Mouse (Mus musculus): ENCODE measurements around the gene Cnpy2. TPM values are rescaled to one million over a fixed set of nuclear protein-coding genes. Genes with fewer than 3 reads are reported as not detected.
"Not testable (repeated sequence)": the region's sequence is repeated elsewhere in the genome, so short reads cannot be mapped to it uniquely, and the experiment has no call there.

Cnpy2 gene
- polyA plus RNA-seq (2015; fragmentation: Nextera tagmentation; extraction: Ambion mirVana), result 349 and 362 TPM in 2 replicates

- Histone ChIP-seq H3K36me3 (peaks cover 70% of the 10 kb centered on the region), H3K4me3 (peak within 1 kb of the TSS; percentile 91), H3K9ac (peak within 1 kb of the TSS; percentile 99), H3K4me2 (peak within 1 kb of the TSS; percentile 77), H3K27me3 (no peaks in the 10 kb centered on the region), H3K9me3 (no peaks in the 10 kb centered on the region), H3K4me1 (peaks cover 18% of the 10 kb centered on the region), H3K27ac (peak within 1 kb of the TSS; percentile 98)
- under 1% methylated on average over 40 of the region's 40 CpGs for WGBS
- peak; percentile 90 for ATAC-seq (ENCODE audit: insufficient number of reproducible peaks, insufficient read depth, low FRiP score, low TSS enrichment, low read depth)
Measured at GRCm38 (mm10) chr10:128322141-128323108, at the start of gene Cnpy2. Gene Cnpy2, plus strand, starts transcription at chr10:128322459.

GRCm38 (mm10) chr10:128272819-128273439 lies 49.3 kb upstream of the Cnpy2 start:
- not testable (repeated sequence) for H3K27me3 ChIP-seq; H3K9ac ChIP-seq; ATAC-seq (ENCODE audit: insufficient number of reproducible peaks, insufficient read depth, low FRiP score, low TSS enrichment, low read depth); H3K4me3 ChIP-seq; H3K27ac ChIP-seq; H3K4me2 ChIP-seq; H3K9me3 ChIP-seq; H3K4me1 ChIP-seq
- WGBS, result 93% methylated on average over 4 of the region's 7 CpGs
- H3K36me3 ChIP-seq, result peaks cover 14% of the 10 kb centered on the region

- not testable (repeated sequence) for H3K4me2 ChIP-seq; H3K4me1 ChIP-seq; H3K4me3 ChIP-seq; H3K27ac ChIP-seq; H3K9ac ChIP-seq; H3K9me3 ChIP-seq; H3K27me3 ChIP-seq; ATAC-seq (ENCODE audit: insufficient number of reproducible peaks, insufficient read depth, low FRiP score, low TSS enrichment, low read depth)
- WGBS, result 98% methylated on average over 1 of the region's 1 CpGs
- peaks cover 32% of the 10 kb centered on the region for H3K36me3 ChIP-seq
Measured at GRCm38 (mm10) chr10:128275374-128275773, 46.9 kb upstream of the Cnpy2 start.

GRCm38 (mm10) chr10:128278158-128278557 lies 44.1 kb upstream of the Cnpy2 start:
- Histone ChIP-seq H3K27me3 (no peaks in the 10 kb centered on the region), H3K4me1 (no peaks in the 10 kb centered on the region), H3K36me3 (peaks cover 57% of the 10 kb centered on the region), H3K4me2 (no peak overlapping the region), H3K9me3 (no peaks in the 10 kb centered on the region), H3K27ac (no peak overlapping the region), H3K4me3 (no peak overlapping the region), H3K9ac (no peak overlapping the region)
- 62% methylated on average over 6 of the region's 6 CpGs for WGBS
- ATAC-seq (ENCODE audit: insufficient number of reproducible peaks, insufficient read depth, low FRiP score, low TSS enrichment, low read depth), result no peak

GRCm38 (mm10) chr10:128280943-128281342 lies 41.3 kb upstream of the Cnpy2 start:
- Histone ChIP-seq H3K4me1 (no peaks in the 10 kb centered on the region), H3K9ac (no peak overlapping the region), H3K4me3 (no peak overlapping the region), H3K27me3 (no peaks in the 10 kb centered on the region), H3K36me3 (peaks cover 80% of the 10 kb centered on the region), H3K27ac (no peak overlapping the region), H3K9me3 (no peaks in the 10 kb centered on the region), H3K4me2 (no peak overlapping the region)
- WGBS, result 82% methylated on average over 6 of the region's 6 CpGs
- no peak for ATAC-seq (ENCODE audit: insufficient number of reproducible peaks, insufficient read depth, low FRiP score, low TSS enrichment, low read depth)

- no peak for ATAC-seq (ENCODE audit: insufficient number of reproducible peaks, insufficient read depth, low FRiP score, low TSS enrichment, low read depth)
- 92% methylated on average over 14 of the region's 14 CpGs for WGBS
- peaks cover 84% of the 10 kb centered on the region for H3K36me3 ChIP-seq
- no peaks in the 10 kb centered on the region for H3K27me3 ChIP-seq
- H3K9ac ChIP-seq, result no peak overlapping the region
- 0 out of 2 replicates have a peak, but pooled peaks cover 6% of the 10 kb centered on the region for H3K4me1 ChIP-seq
- H3K4me2 ChIP-seq, result no peak overlapping the region
- H3K4me3 ChIP-seq, result no peak overlapping the region
- H3K9me3 ChIP-seq, result no peaks in the 10 kb centered on the region
- no peak overlapping the region for H3K27ac ChIP-seq
Measured at GRCm38 (mm10) chr10:128281682-128282081, 40.6 kb upstream of the Cnpy2 start.

GRCm38 (mm10) chr10:128282886-128283450 lies 39.3 kb upstream of the Cnpy2 start:
- no peak overlapping the region for H3K4me2 ChIP-seq
- 86% methylated on average over 20 of the region's 20 CpGs for WGBS
- no peak overlapping the region for H3K27ac ChIP-seq
- no peak overlapping the region for H3K9ac ChIP-seq
- no peaks in the 10 kb centered on the region for H3K9me3 ChIP-seq
- no peak overlapping the region for H3K4me3 ChIP-seq
- ATAC-seq (ENCODE audit: insufficient number of reproducible peaks, insufficient read depth, low FRiP score, low TSS enrichment, low read depth), result no peak
- 0 out of 2 replicates have a peak, but pooled peaks cover 6% of the 10 kb centered on the region for H3K4me1 ChIP-seq
- no peaks in the 10 kb centered on the region for H3K27me3 ChIP-seq
- peaks cover 76% of the 10 kb centered on the region for H3K36me3 ChIP-seq

- WGBS, result 62% methylated on average over 31 of the region's 31 CpGs
- no peak for ATAC-seq (ENCODE audit: insufficient number of reproducible peaks, insufficient read depth, low FRiP score, low TSS enrichment, low read depth)
- H3K27ac ChIP-seq, result no peak overlapping the region
- no peak overlapping the region for H3K9ac ChIP-seq
- H3K27me3 ChIP-seq, result no peaks in the 10 kb centered on the region
- no peak overlapping the region for H3K4me3 ChIP-seq
- 0 out of 2 replicates have a peak, but pooled peaks cover 6% of the 10 kb centered on the region for H3K4me1 ChIP-seq
- H3K9me3 ChIP-seq, result no peaks in the 10 kb centered on the region
- H3K36me3 ChIP-seq, result peaks cover 74% of the 10 kb centered on the region
- H3K4me2 ChIP-seq, result no peak overlapping the region
Measured at GRCm38 (mm10) chr10:128283604-128284579, 38.4 kb upstream of the Cnpy2 start.

GRCm38 (mm10) chr10:128290594-128290993 lies 31.7 kb upstream of the Cnpy2 start:
- not testable (repeated sequence) for H3K4me2 ChIP-seq; H3K27me3 ChIP-seq; ATAC-seq (ENCODE audit: insufficient number of reproducible peaks, insufficient read depth, low FRiP score, low TSS enrichment, low read depth); H3K4me3 ChIP-seq; H3K9me3 ChIP-seq; H3K9ac ChIP-seq; H3K4me1 ChIP-seq; H3K27ac ChIP-seq
- 67% methylated on average over 1 of the region's 1 CpGs for WGBS
- H3K36me3 ChIP-seq, result peaks cover 51% of the 10 kb centered on the region

- 72% methylated on average over 13 of the region's 13 CpGs for WGBS
Measured at GRCm38 (mm10) chr10:128296370-128297090, 25.7 kb upstream of the Cnpy2 start.

More at GRCm38 (mm10) chr10:128296370-128297090, 25.7 kb upstream of the Cnpy2 start:
- Histone ChIP-seq H3K36me3 (peaks cover 15% of the 10 kb centered on the region), H3K27me3 (no peaks in the 10 kb centered on the region), H3K9me3 (no peaks in the 10 kb centered on the region), H3K4me1 (no peaks in the 10 kb centered on the region), H3K27ac (no peak overlapping the region), H3K4me2 (no peak overlapping the region), H3K4me3 (no peak overlapping the region), H3K9ac (0 out of 2 replicates have a peak overlapping the region, but pooled peaks have one; percentile 3)
- ATAC-seq (ENCODE audit: insufficient number of reproducible peaks, insufficient read depth, low FRiP score, low TSS enrichment, low read depth), result no peak
